Comparison of ENCODE assay signal across 18 mouse cellular contexts in genomic region chr5:120197813-120198387, GRCm38 (mm10).
DNase-seq lines count a peak whose midpoint lies in the region; ATAC-seq and TF ChIP-seq lines count a peak whose summit lies in the region.
"Had no signal": no experiment of that assay in that cellular context is flagged by ENCODE, and none has a peak within 500 bp of the region (broad histone marks: within the 10 kb centered on the region; RNA-seq: fewer than 3 reads in every experiment).

No protein-coding gene starts in this region.

- intact Hi-C loops in gastrocnemius, adult 2 months (cut with DNase I), result no loop called here

- H3K4me2 ChIP-seq in hindbrain, postnatal 0 days (ENCODE audit: low read depth, low read length), result no peak overlapping the region
- H3K4me2 ChIP-seq in intestine, postnatal 0 days (replicated peaks; ENCODE audit: low read depth), result no peak overlapping the region
- H3K4me2 ChIP-seq: embryonic facial prominence, embryonic 13.5 days; neural tube, embryonic 12.5 days had no signal

- no peak overlapping the region for H3K4me3 ChIP-seq in gastrocnemius, adult 2 months
- no peak overlapping the region for H3K4me3 ChIP-seq in layer of hippocampus, adult 2 months
- no peak overlapping the region for H3K4me3 ChIP-seq in hindbrain, postnatal 0 days (ENCODE audit: low read length)
- H3K4me3 ChIP-seq in intestine, postnatal 0 days (ENCODE audit: low read depth, low read length), result no peak overlapping the region
- H3K4me3 ChIP-seq: embryonic facial prominence, embryonic 13.5 days; heart, embryonic 10.5 days; neural tube, embryonic 12.5 days had no signal

- 42% methylated on average over 10 of the region's 10 CpGs for WGBS in hindbrain, postnatal 0 days
- WGBS in intestine, postnatal 0 days, result 94% methylated on average over 10 of the region's 10 CpGs

- ATAC-seq in hindbrain, postnatal 0 days, result 0 out of 2 replicates have a peak, but pooled peaks have one; percentile 18
- no peak for ATAC-seq in intestine, postnatal 0 days
- ATAC-seq: forebrain, embryonic 16.5 days; lung, postnatal 0 days had no signal

- DNase-seq in gastrocnemius, adult 2 months, result peak; percentile 68
- no peak for DNase-seq in gastrocnemius, adult 18-20 months (ENCODE audit: low spot score)
- DNase-seq in layer of hippocampus, adult 2 months (ENCODE audit: low spot score in 2 of 2), result no peak
- no peak for DNase-seq in layer of hippocampus, postnatal 36 days
- DNase-seq in cerebellum, postnatal 25 days, result peak; percentile 15 to 27
- peak; percentile 55 for DNase-seq in hindbrain, postnatal 0 days (ENCODE audit: low spot score)
- DNase-seq: adrenal gland, adult 2 months; kidney, adult 2 months; kidney, postnatal 10 days; liver; spleen, adult 18-20 months; thymus, postnatal 36 days had no signal

- H3K9ac ChIP-seq in hindbrain, postnatal 0 days (replicated peaks; ENCODE audit: low read length), result no peak overlapping the region
- H3K9ac ChIP-seq in intestine, postnatal 0 days (ENCODE audit: low read depth, low read length), result no peak overlapping the region
- H3K9ac ChIP-seq: embryonic facial prominence, embryonic 13.5 days; neural tube, embryonic 12.5 days had no signal

- H3K4me1 ChIP-seq in hindbrain, postnatal 0 days (ENCODE audit: insufficient read depth, low read length), result peaks cover 23% of the 10 kb centered on the region
- H3K4me1 ChIP-seq in intestine, postnatal 0 days (replicated peaks; ENCODE audit: control insufficient read depth, insufficient read depth, low read length), result no peaks in the 10 kb centered on the region

- no peaks in the 10 kb centered on the region for H3K27me3 ChIP-seq in hindbrain, postnatal 0 days (ENCODE audit: insufficient read depth, low read length)
- H3K27me3 ChIP-seq in intestine, postnatal 0 days (replicated peaks; ENCODE audit: control insufficient read depth, insufficient read depth, low read length), result no peaks in the 10 kb centered on the region
- H3K27me3 ChIP-seq: embryonic facial prominence, embryonic 13.5 days; neural tube, embryonic 12.5 days had no signal

- H3K9me3 ChIP-seq in hindbrain, postnatal 0 days (ENCODE audit: low read length), result no peaks in the 10 kb centered on the region
- no peaks in the 10 kb centered on the region for H3K9me3 ChIP-seq in intestine, postnatal 0 days (ENCODE audit: control insufficient read depth)
- H3K9me3 ChIP-seq: embryonic facial prominence, embryonic 13.5 days; heart, embryonic 10.5 days; neural tube, embryonic 12.5 days had no signal

- no peak overlapping the region for H3K27ac ChIP-seq in gastrocnemius, adult 2 months
- H3K27ac ChIP-seq in layer of hippocampus, adult 2 months, result peak overlapping the region; percentile 19; the same call in 1 of the 2 replicates
- H3K27ac ChIP-seq in hindbrain, postnatal 0 days, result no peak overlapping the region
- no peak overlapping the region for H3K27ac ChIP-seq in intestine, postnatal 0 days (ENCODE audit: low read depth, low read length)
- H3K27ac ChIP-seq: embryonic facial prominence, embryonic 13.5 days; heart, embryonic 10.5 days; neural tube, embryonic 12.5 days had no signal

- peaks cover 9% of the 10 kb centered on the region for H3K36me3 ChIP-seq in hindbrain, postnatal 0 days (ENCODE audit: insufficient read depth, low read length)
- H3K36me3 ChIP-seq in intestine, postnatal 0 days (ENCODE audit: control insufficient read depth, insufficient read depth), result peaks cover 38% of the 10 kb centered on the region

- TF ChIP-seq CTCF in gastrocnemius, adult 2 months (IDR thresholded peaks at IDR 0.05), result no peak
- no peak for TF ChIP-seq CTCF in layer of hippocampus, adult 2 months (conservative IDR thresholded peaks at IDR 0.05)
- no peak for TF ChIP-seq CTCF in hindbrain, postnatal 0 days (IDR thresholded peaks at IDR 0.05; ENCODE audit: low read depth)
- TF ChIP-seq CTCF in intestine, postnatal 0 days (IDR thresholded peaks at IDR 0.05; ENCODE audit: low read depth), result no peak

Comparison
In these comparisons a context has a peak if more than half of its experiments do, and no peak if none do; other contexts are left out.
1. DNase-seq: peak in gastrocnemius, adult 2 months (single experiment), cerebellum, postnatal 25 days (2 of 2) and hindbrain, postnatal 0 days (single experiment); none in gastrocnemius, adult 18-20 months (single experiment), layer of hippocampus, adult 2 months (0 of 2) and layer of hippocampus, postnatal 36 days (0 of 2).